In the genomic region with DNA sequence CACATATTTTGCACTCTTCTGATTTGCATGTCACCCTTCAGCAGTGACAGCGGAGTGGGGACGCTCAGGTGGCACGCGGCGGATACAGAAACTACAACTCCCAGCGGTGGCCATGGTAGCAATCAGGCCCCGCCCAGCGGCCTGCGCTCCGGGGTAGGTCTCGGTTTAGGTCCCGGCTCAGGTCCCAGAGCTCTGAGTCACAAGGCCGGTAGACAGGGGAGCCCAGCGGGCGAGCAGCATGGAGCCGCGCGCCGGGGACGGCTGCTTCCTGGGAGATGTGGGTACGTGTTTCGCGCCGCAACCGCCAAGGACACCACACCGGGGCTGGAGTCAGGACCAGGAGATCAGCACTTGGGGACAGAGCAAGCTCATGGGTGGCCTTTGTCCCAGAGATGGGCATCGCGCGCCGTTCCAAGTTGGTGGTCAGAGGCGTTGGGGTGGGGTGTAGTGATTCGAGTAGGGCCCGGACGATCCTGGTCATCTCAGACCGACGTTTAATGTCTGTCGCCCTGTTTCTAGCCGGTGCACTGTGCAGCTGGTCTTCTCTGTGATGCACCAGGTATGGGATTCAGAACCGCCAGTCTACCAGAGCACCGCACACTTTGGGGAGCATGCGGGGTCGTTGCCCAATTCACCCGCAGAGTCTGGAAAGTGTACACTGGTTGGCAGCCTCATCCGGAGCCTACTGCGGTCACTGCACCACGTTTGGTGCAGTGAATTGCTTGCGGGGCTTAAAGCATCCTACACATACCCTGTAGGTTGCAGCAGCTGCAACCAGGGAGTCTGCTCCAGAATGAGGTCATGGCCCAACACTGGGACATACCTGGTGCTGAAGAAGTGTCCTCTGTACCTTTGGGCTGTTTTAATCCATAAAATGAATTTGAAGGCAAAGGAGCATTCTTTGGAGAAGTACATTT, we compare ENCODE assay signal across 8 mouse cellular contexts. TPM values are rescaled to one million over a fixed set of nuclear protein-coding genes. Genes with fewer than 3 reads are reported as not detected.
DNase-seq lines count a peak whose midpoint lies in the region; ATAC-seq lines count a peak whose summit lies in the region.

A gene (plus strand): TSS at position 138 of the 917 bp plus-strand sequence.

- H3K4me2 ChIP-seq in hindbrain, embryonic 14.5 days (replicated peaks), result peak within 1 kb of the TSS; percentile 60

- H3K9me3 ChIP-seq in hindbrain, embryonic 14.5 days (ENCODE audit: control insufficient read depth, low read length), result no peaks in the 10 kb centered on the region

- under 1% methylated on average over 47 of the region's 47 CpGs for WGBS in hindbrain, embryonic 14.5 days

- peak; percentile 68 for DNase-seq in R1 (ENCODE audit: low read depth, low spot score)
- DNase-seq in cerebellum, postnatal 36 days, result peak; percentile 85 to 87
- DNase-seq in frontal cortex, postnatal 36 days (ENCODE audit: low spot score in 2 of 2), result peak; percentile 83 to 90
- peak; percentile 67 for DNase-seq in hindbrain, embryonic 14.5 days (ENCODE audit: low spot score)
- peak; percentile 81 for DNase-seq in left cerebral cortex, adult 11 months (ENCODE audit: low spot score)
- peak; percentile 93 for DNase-seq in lung, postnatal 36 days
- peak; percentile 83 for DNase-seq in retina, embryonic 14.5 days (ENCODE audit: low spot score)
- peak; percentile 86 to 90 for DNase-seq in thymus, postnatal 36 days

- peak within 1 kb of the TSS; percentile 83 for H3K9ac ChIP-seq in hindbrain, embryonic 14.5 days

- H3K27ac ChIP-seq in hindbrain, embryonic 14.5 days, result peak within 1 kb of the TSS; percentile 49; the same call in 1 of the 2 replicates

- ATAC-seq in hindbrain, embryonic 14.5 days (ENCODE audit: low FRiP score), result peak; percentile 93

- peaks cover 8% of the 10 kb centered on the region; the same call in 1 of the 2 replicates for H3K27me3 ChIP-seq in hindbrain, embryonic 14.5 days (ENCODE audit: control insufficient read depth, insufficient read depth, low read length)

- no peaks in the 10 kb centered on the region for H3K36me3 ChIP-seq in hindbrain, embryonic 14.5 days (replicated peaks; ENCODE audit: control insufficient read depth, insufficient read depth)

- peak within 1 kb of the TSS; percentile 75 for H3K4me3 ChIP-seq in hindbrain, embryonic 14.5 days (replicated peaks; ENCODE audit: low read length)

- no peaks in the 10 kb centered on the region for H3K4me1 ChIP-seq in hindbrain, embryonic 14.5 days (replicated peaks; ENCODE audit: control insufficient read depth, insufficient read depth, low read length)

RNA-seq across cellular contexts. Expression of the gene that starts here (rescaled TPM):
- 10.0 and 12.2 TPM in 2 replicates for polyA plus RNA-seq in hindbrain, embryonic 14.5 days (2014; fragmentation: Nextera tagmentation; extraction: Ambion mirVana)

Comparison
In these comparisons a context has a peak if more than half of its experiments do, and no peak if none do; other contexts are left out.
1. Peak in every context shown above with its lines: DNase-seq, ATAC-seq, H3K4me3 ChIP-seq and H3K27ac ChIP-seq.